Mouse (Mus musculus) frontal cortex, postnatal 25 days (tissue): ENCODE data around the gene Asxl2.

Experiments
- DNase-seq, 2 experiments: peaks; one replicate each; pipeline ENCODE4 v3.0.0; 2022; ENCODE audit warnings: low spot score in 2 of 2

The Asxl2 gene

DNA sequence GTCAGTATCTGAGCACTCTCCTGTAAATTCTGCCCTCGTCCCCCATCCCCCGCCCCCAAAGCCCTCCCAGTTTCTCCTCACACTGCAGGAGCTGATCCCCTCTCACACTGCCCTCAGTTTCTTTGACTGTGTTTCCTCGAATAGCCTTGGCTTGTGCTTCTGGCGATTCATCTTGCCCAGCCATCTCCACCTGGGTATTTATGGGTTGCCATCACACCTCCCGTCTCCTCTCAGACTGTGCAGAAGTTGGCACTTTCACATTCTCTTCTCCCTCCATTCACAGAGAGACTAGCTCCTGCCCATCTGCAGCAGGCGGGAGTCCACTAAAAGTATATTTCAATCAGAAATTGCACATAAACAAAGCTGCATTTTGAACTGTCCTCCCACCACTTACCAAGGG, 120.1 kb downstream of the Asxl2 start:
- no peak for DNase-seq

DNA sequence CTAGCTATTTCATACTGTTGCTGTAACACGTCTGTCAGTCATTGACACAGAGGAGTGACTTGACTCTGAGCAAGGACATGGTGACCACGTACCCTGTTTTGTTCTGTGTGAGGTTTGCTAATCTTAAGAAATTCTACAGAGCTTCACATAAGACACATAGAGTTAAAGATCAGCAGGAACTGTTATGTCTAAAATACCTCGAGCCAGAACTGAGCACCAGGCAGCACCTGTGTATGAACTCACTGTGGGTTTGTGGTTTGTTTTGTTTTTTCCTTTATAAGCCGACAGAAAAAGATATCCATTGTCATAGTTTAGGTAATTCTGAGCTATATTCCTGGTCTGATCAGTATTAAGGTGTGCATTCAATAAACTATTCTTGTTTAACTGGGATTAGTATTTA, 120.8 kb downstream of the Asxl2 start:
- DNase-seq: no peak

DNA sequence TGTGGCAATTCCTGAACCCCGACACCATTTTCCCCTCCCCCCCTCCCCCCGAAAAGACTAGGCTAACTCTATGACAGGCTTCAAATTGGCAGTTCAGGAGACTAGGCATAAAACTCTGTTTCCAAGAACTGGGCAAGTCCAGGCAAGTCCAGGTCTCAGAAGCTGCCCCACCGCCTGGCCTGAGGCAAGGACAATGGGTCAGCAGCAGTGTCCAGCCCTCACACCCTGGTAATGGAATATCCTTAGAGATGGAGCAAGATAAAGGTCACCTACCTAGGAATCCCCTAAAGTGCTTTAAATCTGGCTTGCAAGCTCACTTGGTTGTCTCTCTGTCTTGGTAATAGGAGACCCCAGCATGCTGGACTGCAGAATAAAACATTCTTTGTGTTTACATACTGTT, 121.3 kb downstream of the Asxl2 start:
- DNase-seq: no peak

DNA sequence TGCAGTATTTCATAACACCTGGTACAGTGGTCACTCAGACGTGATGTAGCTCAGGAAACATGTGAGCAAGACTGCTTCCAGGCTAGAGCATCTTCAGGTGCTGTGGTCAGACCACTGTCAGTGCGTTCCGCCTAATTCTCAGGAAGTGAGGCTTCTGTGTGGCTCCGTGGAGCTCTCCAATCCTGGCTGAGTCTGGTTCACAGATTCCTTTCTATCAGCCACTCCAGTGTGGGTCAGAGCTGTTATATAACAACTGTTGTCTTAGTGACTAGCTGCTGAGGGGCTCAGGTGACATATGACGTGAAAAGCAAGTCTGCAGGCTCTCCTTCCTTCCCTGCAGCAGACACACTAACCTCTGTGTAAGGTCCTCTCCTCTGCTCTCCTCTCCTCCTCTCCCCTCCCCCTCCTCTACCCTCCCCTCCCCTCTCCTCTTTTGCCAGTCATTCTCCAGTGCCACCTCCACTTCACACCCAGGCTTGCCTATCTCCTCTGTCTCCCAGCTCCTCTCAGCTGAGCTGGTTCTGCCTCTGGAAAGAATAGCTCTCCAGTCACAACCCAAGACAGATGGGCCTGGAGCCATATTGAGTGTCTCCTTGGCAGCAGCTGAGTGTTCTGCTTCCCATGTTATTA, 122.0 kb downstream of the Asxl2 start:
- DNase-seq: no peak

DNA sequence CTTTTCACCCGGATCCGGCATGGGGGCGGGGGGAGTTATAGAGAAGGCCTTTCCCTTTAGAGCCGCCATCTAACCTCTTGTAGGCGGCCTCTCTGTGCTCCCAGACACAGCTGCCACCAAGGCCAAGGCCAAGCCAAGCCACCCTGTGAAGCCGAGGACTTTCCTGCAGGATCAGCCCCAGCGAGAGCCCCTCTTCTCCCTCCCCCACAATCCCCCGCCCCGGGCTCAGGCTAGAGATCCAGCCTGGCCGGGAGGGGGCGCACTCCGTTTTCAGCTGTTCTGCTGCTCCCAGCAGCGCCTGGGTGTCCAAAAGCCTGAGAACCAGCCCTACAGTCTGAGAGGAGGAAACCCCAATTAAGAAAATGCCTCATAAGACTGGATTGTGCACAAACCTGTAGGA, 123.6 kb downstream of the Asxl2 start:
- no peak for DNase-seq
